Mouse (Mus musculus): ENCODE measurements around the gene Nr1d1. TPM values are rescaled to one million over a fixed set of nuclear protein-coding genes. Genes with fewer than 3 reads are reported as not detected.

The Nr1d1 gene
- total RNA-seq, 1 experiment, result 2.9 TPM

DNA sequence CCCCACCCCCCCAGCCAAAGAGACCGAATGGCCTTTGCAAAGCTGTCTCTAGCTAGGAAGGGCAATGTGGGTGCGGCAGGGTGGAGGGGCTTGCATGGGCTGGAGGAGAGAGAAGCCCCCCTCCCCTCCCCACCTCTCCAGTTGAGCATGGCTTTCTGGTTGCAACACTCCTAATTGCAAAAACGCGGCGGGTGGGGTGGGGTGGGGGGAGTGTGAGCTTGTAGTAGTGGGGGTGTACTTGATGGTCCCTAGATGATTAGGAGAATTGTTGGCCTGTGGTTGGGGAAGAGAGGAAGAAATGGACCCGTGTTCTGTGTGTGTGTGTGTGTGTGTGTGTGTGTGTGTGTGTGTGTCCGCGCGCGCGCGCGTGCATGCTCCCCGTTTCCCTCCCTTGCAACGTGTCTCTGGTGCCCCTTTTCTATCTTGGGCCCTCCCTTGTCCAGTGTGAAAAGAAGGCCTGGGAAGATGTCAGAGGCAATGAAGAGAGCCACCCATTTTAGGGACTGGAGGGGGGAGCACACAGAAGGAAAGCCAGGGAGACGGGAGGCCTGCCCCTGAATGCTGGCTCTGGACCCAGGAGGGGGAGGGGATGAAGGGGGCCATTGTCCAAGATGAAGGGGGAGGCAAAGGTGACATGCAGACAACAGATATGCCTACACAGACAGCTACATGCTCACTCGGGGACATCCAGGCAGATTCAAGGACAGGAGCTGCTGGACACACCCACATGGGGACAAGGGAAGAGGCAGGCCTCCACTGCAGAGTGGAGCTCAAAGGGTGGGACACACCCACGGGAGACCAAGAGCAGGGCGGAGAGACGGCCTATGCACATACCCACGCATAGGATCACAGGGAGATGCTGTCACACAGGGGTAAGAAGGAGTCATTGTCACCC lies 32.5 kb downstream of the Nr1d1 start:
- TF ChIP-seq ZNF384 (IDR thresholded peaks at IDR 0.05; ENCODE audit: low read depth, low read length) (no peak), HCFC1 (IDR thresholded peaks at IDR 0.05; ENCODE audit: borderline replicate concordance, insufficient read depth, low read length) (no peak), MAFK (IDR thresholded peaks at IDR 0.05; ENCODE audit: insufficient read depth, low read depth, low read length) (no peak), CHD2 (IDR thresholded peaks at IDR 0.05; ENCODE audit: low read depth, low read length) (no peak), ZC3H11A (IDR thresholded peaks at IDR 0.05; ENCODE audit: borderline replicate concordance, low read depth, low read length) (no peak)
- Histone ChIP-seq H3K36me3 (ENCODE audit: control insufficient read depth, insufficient read depth, low read length, poor library complexity, severe bottlenecking) (no peaks in the 10 kb centered on the region), H3K9ac (ENCODE audit: insufficient read depth, low read depth, low read length, poor library complexity, severe bottlenecking) (peak overlapping the region; percentile 78), H3K9me3 (ENCODE audit: control insufficient read depth, insufficient read depth, low read depth, low read length) (no peaks in the 10 kb centered on the region), H3K27ac (ENCODE audit: insufficient read depth, low read depth, low read length, poor library complexity, severe bottlenecking) (peak overlapping the region; percentile 69; the same call in 1 of the 2 replicates), H3K4me3 (ENCODE audit: insufficient read depth in 1 of 2, low read depth in 1 of 2, low read length in 2 of 2, poor library complexity in 1 of 2, severe bottlenecking in 1 of 2) (peak overlapping the region; percentile 85 to 97), H3K4me1 (ENCODE audit: control insufficient read depth in 2 of 2, insufficient read depth in 2 of 2, low read length in 2 of 2, poor library complexity in 1 of 2) (peaks cover 23 to 56% of the 10 kb centered on the region in 2 experiments)
- DNase-seq (ENCODE audit: low read depth, low spot score), result no peak
- in situ Hi-C loops (cut with MboI; ENCODE audit: low sequenced_read_pairs in 2 of 2, unreplicated experiment in 2 of 2), result no loop called here

DNA sequence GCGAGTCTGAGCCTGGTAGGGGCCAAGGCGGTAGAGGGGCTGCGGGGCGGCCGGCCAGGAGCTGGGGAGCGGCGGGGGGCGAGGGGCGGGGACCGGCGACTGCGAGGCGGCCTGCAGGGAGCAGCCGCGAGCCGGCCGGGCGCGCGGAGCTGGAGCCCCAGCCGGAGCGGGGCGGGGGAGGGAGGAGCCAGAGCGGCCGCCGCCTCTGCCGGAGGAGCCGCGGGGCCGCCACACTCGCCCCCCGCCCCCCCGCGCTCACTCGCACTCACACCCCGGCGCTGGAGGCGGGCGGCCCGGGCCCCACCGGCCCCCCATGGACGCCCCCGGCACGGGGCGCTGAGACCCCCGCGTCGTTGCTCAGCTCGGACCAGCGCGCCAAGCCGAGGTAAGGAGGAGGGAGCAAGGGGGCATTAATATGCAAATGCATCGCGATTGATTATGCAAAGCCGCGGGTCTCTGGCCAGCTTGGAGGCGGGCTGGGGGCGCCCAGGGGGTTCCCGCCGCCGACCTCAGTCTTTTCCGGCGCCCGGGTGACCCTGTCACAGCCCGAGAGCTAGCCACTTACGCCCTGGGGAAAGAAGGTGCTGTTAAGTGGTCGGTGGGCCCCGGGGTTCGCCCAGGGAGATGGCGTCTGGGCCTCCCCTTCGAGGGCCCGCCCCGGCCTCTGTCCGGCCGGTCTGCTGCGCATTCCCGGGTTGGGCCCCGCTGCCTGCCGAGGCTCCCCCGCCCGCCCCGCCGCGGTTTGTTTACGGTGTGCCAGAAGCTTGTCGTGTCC lies 33.3 kb downstream of the Nr1d1 start:
- H3K4me3 ChIP-seq (ENCODE audit: insufficient read depth in 1 of 2, low read depth in 1 of 2, low read length in 2 of 2, poor library complexity in 1 of 2, severe bottlenecking in 1 of 2), result peak overlapping the region; percentile 85 to 97
- no peak for DNase-seq (ENCODE audit: low read depth, low spot score)
- peak overlapping the region; percentile 78 for H3K9ac ChIP-seq (ENCODE audit: insufficient read depth, low read depth, low read length, poor library complexity, severe bottlenecking)
- H3K4me1 ChIP-seq (ENCODE audit: control insufficient read depth in 2 of 2, insufficient read depth in 2 of 2, low read length in 2 of 2, poor library complexity in 1 of 2), result peaks cover 21 to 50% of the 10 kb centered on the region in 2 experiments
- TF ChIP-seq ZNF384 (IDR thresholded peaks at IDR 0.05; ENCODE audit: low read depth, low read length), result no peak
- TF ChIP-seq HCFC1 (IDR thresholded peaks at IDR 0.05; ENCODE audit: borderline replicate concordance, insufficient read depth, low read length), result no peak
- no peak for TF ChIP-seq MAFK (IDR thresholded peaks at IDR 0.05; ENCODE audit: insufficient read depth, low read depth, low read length)
- TF ChIP-seq ZC3H11A (IDR thresholded peaks at IDR 0.05; ENCODE audit: borderline replicate concordance, low read depth, low read length), result no peak
- no peaks in the 10 kb centered on the region for H3K36me3 ChIP-seq (ENCODE audit: control insufficient read depth, insufficient read depth, low read length, poor library complexity, severe bottlenecking)
- no peaks in the 10 kb centered on the region for H3K9me3 ChIP-seq (ENCODE audit: control insufficient read depth, insufficient read depth, low read depth, low read length)
- peak overlapping the region; percentile 69 for H3K27ac ChIP-seq (ENCODE audit: insufficient read depth, low read depth, low read length, poor library complexity, severe bottlenecking)
- in situ Hi-C loops (cut with MboI; ENCODE audit: low sequenced_read_pairs in 2 of 2, unreplicated experiment in 2 of 2), result no loop called here

DNA sequence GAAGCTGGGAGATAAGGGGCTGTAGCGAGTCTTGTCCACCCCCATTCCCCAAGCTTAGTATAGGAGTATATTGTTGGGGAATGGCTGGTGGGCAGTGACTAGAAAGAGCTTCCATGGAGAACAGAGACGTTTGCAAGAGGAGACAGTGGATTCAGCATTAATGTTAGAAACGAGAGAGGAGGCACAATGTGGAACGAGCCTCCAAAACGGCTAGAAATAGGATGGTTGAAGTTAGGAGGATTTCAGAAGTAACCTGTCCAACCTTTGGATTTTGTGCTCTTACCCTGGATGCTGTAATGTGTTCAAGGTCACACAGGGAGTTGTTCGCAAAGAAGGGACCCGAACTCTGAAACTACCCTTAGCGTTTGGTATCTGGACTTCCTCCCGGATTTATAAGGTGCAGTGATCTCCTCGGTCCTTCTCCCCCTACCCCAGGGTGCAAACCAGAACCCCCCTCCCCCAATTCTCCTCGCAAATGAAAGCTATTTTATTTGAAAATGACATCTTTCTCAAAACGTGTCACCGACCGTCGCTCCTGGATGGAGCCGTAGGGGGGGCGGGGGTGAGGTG lies 34.0 kb downstream of the Nr1d1 start:
- DNase-seq (ENCODE audit: low read depth, low spot score), result no peak
- TF ChIP-seq ZNF384 (IDR thresholded peaks at IDR 0.05; ENCODE audit: low read depth, low read length), result no peak
- no peak for TF ChIP-seq CHD2 (IDR thresholded peaks at IDR 0.05; ENCODE audit: low read depth, low read length)
- TF ChIP-seq HCFC1 (IDR thresholded peaks at IDR 0.05; ENCODE audit: borderline replicate concordance, insufficient read depth, low read length), result no peak
- TF ChIP-seq ZC3H11A (IDR thresholded peaks at IDR 0.05; ENCODE audit: borderline replicate concordance, low read depth, low read length), result no peak
- TF ChIP-seq MAFK (IDR thresholded peaks at IDR 0.05; ENCODE audit: insufficient read depth, low read depth, low read length), result no peak
- Histone ChIP-seq H3K9me3 (ENCODE audit: control insufficient read depth, insufficient read depth, low read depth, low read length) (no peaks in the 10 kb centered on the region), H3K4me1 (ENCODE audit: control insufficient read depth in 2 of 2, insufficient read depth in 2 of 2, low read length in 2 of 2, poor library complexity in 1 of 2) (peaks cover 18 to 44% of the 10 kb centered on the region in 2 experiments), H3K36me3 (ENCODE audit: control insufficient read depth, insufficient read depth, low read length, poor library complexity, severe bottlenecking) (no peaks in the 10 kb centered on the region), H3K27ac (ENCODE audit: insufficient read depth, low read depth, low read length, poor library complexity, severe bottlenecking) (no peak overlapping the region; the same call in 1 of the 2 replicates), H3K9ac (ENCODE audit: insufficient read depth, low read depth, low read length, poor library complexity, severe bottlenecking) (no peak overlapping the region), H3K4me3 (ENCODE audit: insufficient read depth in 1 of 2, low read depth in 1 of 2, low read length in 2 of 2, poor library complexity in 1 of 2, severe bottlenecking in 1 of 2) (peak overlapping the region; percentile 85 to 97)
- in situ Hi-C loops (cut with MboI; ENCODE audit: low sequenced_read_pairs in 2 of 2, unreplicated experiment in 2 of 2), result no loop called here

DNA sequence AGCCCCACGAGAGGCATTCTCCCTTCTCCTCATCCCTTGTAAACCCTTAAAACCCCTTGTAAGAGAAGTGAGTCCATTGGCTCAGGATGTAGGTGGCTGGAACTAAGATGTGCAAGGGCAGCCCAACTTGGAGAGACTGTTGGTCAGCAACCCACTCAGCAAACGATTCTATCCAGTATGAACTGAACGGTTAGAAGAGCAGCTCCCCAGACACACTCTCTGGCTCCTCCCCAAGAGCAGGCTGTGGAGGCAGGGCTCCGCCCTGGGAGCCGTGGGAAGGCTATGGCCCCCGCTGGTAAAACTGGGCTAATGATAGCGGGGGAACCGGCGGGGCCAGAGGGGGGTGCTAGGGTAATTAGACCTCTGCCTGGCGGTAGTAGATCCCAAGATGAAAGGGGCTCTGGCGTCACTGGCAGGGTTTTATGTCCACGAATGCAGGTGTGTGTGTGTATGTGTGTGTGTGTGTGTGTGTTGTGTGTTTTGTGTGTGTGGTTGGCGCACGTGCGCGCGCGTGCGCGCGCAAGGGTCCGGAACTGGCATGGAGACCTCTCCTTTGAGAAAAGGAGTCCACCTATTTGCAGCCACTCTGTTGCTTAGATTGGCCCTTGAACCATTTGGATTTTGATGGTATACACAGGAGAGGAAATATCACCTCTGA lies 34.6 kb downstream of the Nr1d1 start, which contains the start of gene Thra:
Gene Thra (plus strand): TSS at position 246 of the 658 bp plus-strand sequence.
- peaks cover 13 to 38% of the 10 kb centered on the region in 2 experiments for H3K4me1 ChIP-seq (ENCODE audit: control insufficient read depth in 2 of 2, insufficient read depth in 2 of 2, low read length in 2 of 2, poor library complexity in 1 of 2)
- no peaks in the 10 kb centered on the region for H3K36me3 ChIP-seq (ENCODE audit: control insufficient read depth, insufficient read depth, low read length, poor library complexity, severe bottlenecking)

More for the DNA sequence above, 34.6 kb downstream of the Nr1d1 start, which contains the start of gene Thra:
- H3K27ac ChIP-seq (ENCODE audit: insufficient read depth, low read depth, low read length, poor library complexity, severe bottlenecking), result no peak within 1 kb of the TSS; the same call in 1 of the 2 replicates
- in situ Hi-C loops (cut with MboI; ENCODE audit: low sequenced_read_pairs in 2 of 2, unreplicated experiment in 2 of 2), result no loop called here
- peak within 1 kb of the TSS; percentile 35; the same call in 1 of the 2 replicates for H3K9ac ChIP-seq (ENCODE audit: insufficient read depth, low read depth, low read length, poor library complexity, severe bottlenecking)
- no peaks in the 10 kb centered on the region for H3K9me3 ChIP-seq (ENCODE audit: control insufficient read depth, insufficient read depth, low read depth, low read length)
- peak within 1 kb of the TSS; percentile 85 to 97 for H3K4me3 ChIP-seq (ENCODE audit: insufficient read depth in 1 of 2, low read depth in 1 of 2, low read length in 2 of 2, poor library complexity in 1 of 2, severe bottlenecking in 1 of 2)
- TF ChIP-seq MAFK (IDR thresholded peaks at IDR 0.05; ENCODE audit: insufficient read depth, low read depth, low read length) (no peak), ZC3H11A (IDR thresholded peaks at IDR 0.05; ENCODE audit: borderline replicate concordance, low read depth, low read length) (no peak), HCFC1 (IDR thresholded peaks at IDR 0.05; ENCODE audit: borderline replicate concordance, insufficient read depth, low read length) (no peak), ZNF384 (IDR thresholded peaks at IDR 0.05; ENCODE audit: low read depth, low read length) (no peak), CHD2 (IDR thresholded peaks at IDR 0.05; ENCODE audit: low read depth, low read length) (no peak)
- no peak for DNase-seq (ENCODE audit: low read depth, low spot score)

Measured in ES-E14 (cell line).